Mouse (Mus musculus): Measurements from ENCODE around the gene Lhb. TPM values are rescaled to one million over a fixed set of nuclear protein-coding genes. Genes with fewer than 3 reads are reported as not detected.

The Lhb gene
- total RNA-seq, 4 experiments from 2014 or later: not detected

DNA sequence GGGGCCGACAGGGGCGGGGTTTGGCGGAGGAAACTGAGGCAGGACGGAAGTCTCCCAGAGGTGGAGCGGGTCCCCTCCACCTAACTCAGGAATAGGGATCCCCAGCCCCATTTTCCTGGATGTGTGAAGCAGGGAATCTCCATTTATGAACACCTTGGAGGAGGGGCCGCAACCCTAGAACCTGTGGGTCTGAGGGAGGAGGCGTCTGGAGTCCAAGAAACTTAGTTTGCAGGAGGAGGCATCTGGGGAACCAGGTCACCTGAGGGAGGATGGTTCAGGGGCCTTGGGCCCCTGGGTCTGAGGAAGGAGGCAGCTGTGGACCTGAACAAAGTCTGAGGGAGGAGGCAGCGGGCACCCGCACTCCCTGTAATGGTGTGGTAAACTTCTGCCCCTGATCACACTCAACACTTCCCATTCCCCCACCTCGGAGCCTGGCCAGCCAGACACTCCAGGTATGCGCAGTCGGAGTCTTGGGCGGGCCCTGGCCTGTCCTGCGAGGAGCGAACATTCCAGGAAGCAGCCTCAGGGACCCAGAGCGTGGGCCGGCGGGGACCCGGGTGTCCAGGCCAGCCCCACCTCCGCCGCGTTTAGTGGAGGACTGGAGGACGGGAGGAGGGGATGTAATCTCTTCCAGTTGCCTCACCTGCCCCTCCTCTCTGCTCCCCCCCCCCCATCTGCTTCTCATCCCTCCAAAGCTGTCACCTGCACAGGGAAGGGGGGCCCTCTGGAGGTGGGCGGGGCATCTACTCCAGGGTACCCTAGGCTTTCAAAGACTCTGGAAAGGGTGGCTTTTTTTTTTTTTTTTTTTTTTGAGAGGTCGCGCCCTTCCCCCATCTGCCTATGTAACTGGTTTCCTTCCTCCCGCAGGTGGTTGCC is 6.5 kb upstream of the Lhb start:
- no peak for DNase-seq (ENCODE audit: low spot score)

DNA sequence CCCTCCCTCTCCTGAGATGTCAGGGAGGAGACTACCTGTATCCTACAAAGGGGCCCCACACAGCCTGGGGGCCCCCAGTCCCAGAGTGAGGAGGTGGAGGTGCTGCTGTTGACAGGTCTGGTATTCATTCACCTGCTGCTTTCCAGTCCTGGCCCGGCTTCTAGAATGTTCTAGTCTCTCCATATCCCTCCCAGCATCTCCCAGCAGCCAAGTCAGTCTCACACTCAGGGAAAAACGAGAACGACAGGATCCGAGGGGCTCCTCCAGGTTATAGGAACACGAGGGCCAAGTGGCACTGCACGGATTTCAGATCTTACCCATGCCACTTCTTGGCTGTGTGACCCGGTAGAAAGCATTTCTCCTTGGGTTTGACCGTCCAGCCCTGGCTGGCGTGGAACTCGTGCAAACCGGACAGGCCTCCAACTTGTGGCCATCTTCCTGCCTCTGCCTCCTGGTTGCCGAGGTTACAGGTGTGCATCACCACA is 5.8 kb upstream of the Lhb start:
- no peak for DNase-seq (ENCODE audit: low spot score)

DNA sequence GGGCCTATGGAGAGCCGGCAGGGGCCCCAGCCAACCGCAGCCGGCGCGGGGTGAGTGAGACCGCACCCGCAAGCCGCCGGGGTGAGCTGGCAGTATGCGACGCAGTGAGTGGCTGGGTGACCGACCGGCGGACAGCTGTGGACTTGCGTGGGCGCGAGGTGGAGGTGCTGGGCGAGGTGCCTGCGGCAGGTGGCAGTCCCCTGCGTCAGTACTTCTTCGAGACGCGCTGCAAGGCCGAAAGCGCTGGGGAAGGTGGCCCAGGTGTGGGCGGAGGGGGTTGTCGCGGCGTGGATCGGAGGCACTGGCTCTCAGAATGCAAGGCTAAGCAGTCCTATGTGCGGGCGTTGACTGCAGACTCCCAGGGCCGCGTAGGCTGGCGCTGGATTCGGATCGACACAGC is 5.0 kb upstream of the Lhb start:
- DNase-seq (ENCODE audit: low spot score): no peak

DNA sequence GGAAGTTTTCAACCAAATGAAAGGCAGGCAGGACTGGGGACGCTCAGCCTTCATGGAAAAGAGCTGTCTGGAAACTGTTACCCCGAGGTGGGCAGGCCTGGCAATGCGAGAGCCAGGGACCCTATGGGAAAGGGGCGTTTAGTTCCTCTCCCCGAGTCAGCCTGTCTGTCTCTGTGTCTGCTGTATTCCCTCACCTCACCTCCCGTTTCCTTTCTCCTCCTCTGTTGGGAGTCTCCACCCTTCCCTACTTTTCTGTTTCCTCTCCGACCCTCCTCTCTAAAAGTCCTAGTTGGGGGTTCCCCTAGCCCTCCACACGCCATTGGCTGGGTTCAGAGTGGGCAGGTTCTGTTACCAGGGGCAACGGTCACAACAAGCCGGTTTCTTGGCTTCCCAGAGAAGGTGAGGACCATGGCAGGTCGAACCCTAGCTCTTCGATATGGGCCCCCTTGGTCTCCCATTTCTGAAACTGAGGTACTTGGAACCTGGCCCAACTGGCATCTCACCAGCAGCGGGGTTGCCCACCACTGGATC is 2.6 kb upstream of the Lhb start:
- no peak for DNase-seq (ENCODE audit: low spot score)

DNA sequence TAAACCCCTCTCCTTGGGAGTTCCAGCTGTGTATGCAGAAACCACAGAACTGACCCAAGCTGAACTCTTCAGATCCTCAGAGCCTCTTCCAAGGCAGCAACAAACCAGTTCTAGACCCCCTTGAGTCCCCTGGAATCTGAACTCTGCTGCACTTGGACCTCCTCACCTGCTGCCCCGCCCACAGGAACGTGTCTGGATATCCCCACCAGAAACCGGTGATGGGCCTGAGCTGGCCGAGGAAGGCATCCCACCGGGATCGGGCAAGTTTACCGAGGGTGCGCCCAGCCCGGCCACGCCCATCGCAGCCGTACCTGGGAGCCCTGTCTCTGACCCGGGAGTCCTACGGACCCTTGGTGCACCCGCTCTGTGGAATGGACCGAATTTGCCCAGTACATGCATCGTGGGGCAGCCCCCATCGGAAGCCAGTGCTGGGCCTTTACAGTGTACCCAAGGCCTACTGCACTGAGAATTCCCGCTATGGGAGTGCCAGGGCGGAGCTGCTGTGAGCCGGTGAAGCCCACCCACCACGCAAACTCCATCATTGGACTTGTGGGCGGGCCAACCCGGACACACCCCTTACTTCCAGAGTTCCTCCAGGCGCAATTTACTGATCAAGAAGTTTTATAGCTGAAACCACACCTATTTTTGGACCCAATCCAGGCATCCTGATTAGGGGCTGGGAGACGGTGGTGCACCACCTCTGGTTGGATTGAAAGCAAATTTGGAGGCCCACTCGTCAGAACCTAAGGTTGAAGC is 583 bp upstream of the Lhb start:
- no peak for DNase-seq (ENCODE audit: low spot score)

DNA sequence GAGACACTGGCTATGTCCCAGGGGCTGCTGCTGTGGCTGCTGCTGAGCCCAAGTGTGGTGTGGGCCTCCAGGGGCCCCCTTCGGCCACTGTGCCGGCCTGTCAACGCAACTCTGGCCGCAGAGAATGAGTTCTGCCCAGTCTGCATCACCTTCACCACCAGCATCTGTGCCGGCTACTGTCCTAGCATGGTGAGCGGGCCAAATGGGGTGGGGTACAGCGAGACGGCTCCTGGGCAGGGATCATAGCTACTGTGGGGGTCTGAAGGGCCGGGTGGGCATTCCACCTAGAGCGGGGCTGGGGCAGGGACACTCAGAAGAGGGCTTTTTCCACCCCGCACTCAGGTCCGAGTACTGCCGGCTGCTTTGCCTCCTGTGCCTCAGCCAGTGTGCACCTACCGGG is 574 bp downstream of the Lhb start:
- DNase-seq (ENCODE audit: low spot score): no peak

DNA sequence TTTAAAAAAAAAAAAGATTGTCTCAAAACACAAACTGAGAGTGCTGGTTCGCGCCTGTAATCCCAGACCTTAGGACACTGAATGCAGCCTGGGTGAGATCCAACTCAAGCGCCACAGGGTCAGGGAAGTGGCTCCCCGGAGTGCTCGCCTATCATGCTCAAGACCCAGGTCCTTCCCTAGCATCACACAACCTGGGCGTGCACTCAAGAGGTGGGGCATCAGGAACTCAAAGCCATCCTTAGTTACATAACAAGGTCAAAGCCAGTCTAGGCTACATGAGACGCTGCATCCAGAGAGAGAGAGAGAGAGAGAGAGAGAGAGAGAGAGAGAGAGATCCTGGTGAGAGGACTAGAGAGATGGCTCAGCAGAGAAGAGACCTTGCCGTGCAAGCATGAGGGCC is 5.9 kb downstream of the Lhb start:
- DNase-seq (ENCODE audit: low spot score): no peak

DNA sequence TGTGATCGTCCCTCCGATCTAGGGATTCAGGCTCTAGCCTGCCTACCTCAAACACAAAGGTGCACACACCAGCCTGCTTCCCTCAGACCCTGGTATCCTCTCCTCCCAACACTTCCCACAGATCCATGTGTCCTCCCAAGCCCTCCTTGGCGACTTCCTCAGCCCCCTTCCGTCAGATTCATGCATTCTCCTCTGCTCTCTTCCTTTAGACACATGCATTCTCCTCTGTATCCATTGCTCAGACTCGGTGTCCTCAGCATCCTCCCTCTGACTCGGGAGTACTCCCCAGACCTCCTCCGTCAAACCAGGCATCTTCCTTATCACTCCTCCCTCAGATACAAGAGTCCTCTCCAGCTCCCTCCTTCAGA is 13.2 kb downstream of the Lhb start:
- no peak for DNase-seq (ENCODE audit: low spot score)

DNA sequence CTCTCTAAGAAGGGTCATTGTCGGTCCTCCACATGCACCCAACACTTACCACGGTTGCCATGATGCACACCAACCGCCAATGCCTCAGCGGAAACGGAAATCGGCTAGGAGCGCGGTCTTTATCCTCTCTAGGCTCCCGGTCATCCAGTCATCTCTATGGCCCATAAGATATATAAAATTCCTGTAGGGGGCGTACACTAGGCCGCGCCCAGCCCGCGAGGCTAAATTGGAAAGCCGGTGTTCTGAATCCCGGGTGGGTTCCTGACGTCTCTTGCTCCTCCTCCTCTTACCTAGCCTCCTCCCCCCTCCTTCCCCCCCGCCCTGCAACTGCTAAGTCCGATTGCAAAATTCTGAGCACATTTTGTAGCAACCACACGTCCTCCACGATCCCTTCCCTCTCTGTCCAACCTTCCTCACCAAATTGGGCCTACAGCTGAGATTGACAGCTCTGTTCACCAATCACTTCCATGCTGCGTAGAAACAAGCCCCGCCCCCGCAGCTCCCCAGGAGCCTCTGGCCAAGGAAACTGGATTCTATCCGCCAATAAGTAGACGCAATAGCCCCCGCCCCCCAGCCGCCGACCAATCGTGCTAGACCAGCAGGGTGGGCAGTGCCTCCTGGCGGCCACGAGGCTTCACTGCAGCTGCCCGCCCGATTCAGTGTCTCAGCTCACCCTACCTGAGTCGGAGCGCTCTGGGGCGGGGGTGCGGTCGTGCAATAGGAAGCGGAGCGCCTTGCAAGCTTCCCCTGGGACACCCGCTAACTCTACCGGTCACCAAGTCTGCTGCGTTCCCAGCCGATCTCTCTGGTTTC is 13.8 kb downstream of the Lhb start, which contains the start of gene Gys1:
Gene Gys1, plus strand, starts transcription at position 642 of the 813 bp plus-strand sequence.
- peak; percentile 100 for DNase-seq (ENCODE audit: low spot score)

DNA sequence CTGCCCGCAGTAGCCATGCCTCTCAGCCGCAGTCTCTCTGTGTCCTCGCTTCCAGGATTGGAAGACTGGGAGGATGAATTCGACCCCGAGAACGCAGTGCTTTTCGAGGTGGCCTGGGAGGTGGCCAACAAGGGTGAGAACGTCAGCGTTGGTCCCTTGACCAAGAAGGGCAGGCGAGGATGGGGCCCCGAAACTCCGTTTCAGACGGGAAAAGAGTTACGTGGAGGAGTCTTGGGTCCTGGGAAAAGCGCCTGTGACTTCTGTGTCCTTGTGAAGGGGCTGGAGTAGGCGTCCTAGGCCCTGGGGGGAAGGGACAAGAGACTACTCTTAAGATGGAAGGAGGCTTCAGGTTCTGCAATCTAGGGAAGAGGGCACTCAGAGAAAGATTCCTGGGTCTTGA is 14.4 kb downstream of the Lhb start:
- DNase-seq (ENCODE audit: low spot score): no peak

DNA sequence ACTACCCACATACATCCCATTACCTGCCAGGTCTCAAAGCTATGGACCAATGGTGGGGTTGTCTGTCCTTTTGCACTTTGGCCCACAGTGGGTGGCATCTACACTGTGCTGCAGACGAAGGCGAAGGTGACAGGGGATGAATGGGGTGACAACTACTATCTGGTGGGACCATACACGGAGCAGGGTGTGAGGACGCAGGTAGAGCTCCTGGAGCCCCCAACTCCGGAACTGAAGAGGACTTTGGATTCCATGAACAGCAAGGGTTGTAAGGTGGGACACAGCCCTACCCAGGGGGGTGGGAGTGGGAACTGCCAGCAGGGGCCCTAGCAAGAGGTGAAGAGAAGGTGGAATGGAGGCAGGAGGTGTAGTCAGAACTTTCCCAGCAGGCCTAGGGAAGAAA is 15.8 kb downstream of the Lhb start:
- DNase-seq (ENCODE audit: low spot score): no peak

DNA sequence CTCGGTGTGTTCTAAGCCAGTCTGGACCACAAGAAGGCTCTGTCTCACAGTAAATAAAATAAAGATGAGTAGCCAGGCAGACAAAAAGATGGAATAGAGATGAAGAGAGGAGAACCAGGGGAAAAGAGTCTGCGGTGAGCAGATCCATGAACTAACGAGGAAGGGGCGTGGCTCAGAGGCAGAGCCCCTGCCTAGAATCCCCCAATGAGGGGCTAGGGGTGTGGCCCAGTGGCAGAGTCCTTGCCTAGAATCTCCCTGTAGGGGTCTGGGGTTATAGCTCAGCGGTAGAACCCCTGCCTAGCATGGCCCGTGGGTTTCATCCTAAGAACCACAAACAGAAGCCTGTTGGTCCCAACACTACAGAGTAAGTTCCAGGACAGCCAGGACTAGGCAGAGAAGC is 16.4 kb downstream of the Lhb start:
- no peak for DNase-seq (ENCODE audit: low spot score)

DNA sequence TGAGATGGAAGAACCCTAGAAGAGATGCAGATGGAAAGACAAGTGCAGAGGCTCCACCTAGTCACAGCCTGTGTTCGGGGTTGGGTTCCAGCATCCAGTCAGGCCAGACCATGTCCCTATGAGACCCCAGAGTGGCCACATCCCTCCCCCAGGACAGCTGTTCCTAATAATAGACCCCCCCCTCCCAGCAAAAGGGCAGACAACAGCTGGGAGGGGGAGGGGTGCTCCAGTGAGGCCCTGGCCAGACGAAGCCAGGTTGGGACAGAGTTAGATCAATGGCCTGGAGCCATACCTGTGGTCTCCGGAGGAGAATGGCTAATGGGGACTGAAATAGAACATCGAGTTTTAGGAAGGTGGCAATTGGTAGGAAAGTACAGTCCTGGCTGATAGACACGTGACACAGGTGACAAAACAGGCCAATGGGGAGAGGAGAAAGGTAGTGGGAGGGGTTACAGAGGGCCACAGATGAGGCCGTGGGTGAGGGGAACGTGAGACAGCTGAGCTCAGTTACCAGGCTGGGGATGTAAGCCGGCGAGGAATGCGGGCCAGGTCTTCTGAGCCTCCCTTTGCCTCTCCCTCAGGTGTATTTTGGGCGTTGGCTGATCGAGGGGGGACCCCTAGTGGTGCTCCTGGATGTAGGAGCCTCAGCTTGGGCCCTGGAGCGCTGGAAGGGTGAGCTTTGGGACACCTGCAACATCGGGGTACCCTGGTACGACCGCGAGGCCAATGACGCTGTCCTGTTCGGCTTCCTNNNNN is 17.1 kb downstream of the Lhb start, which contains the start of gene Ruvbl2:
Gene Ruvbl2, minus strand, starts transcription at position 576 of the 756 bp plus-strand sequence.
- DNase-seq (ENCODE audit: low spot score): no peak

DNA sequence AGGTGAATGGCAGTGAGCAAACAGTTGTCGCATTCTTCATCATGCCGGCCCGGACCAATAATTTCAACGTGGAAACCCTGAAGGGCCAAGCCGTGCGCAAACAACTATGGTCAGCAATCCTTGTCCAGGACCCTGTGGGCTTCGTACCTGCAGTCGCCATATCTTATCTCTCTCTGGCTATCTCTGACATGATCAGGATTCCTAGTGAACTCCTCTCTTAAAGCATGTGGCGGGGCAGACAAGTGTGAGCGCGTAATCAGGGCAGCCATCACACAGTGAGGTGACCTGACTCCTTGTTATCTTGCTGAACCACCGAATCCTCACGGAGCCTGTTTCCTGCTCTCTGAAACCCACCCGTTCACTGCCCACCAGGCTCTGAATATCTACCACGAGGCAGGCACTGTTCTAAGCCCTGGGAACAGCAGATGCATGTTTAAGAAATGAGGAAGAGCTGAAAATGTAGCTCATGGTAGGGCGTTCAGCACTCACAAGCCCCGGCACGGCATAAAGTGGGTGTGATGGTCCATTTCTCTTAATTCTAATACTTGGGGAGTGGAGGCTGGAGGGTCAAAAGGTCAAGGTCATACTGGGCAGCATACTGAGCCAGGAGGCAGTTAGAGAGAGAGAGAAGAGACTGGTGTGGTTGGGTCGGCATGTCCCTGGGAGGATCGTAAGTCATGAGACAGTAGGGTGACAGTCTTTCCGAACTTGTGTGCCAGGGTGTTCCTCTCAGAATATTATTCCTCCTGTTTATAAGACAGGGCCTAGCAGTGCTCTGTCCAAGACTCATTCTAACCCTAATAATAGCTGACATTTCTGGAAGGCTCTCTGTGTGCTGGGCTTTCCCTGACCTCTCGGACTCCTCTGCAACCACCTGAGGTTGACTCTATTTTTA is 23.2 kb downstream of the Lhb start:
- no peak for DNase-seq (ENCODE audit: low spot score)

DNA sequence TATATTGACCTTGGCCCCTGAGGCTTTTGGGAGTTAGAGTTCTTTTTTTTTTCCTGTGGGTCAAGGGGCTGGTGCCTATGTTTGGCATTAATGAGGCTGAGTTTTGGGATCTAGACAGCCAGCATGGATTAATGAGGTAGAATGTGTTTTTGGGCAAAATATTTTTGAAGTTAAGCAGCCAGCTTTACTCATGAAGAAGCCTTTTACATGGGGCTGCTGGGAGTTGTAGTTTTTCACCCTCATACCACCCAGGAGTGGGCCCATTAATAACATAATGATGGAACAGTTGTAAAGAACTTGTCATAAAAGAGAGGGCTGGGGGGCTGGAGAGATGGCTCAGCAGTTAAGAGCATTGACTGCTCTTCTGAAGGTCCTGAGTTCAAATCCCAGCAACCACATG is 26.0 kb downstream of the Lhb start:
- DNase-seq (ENCODE audit: low spot score): no peak

DNA sequence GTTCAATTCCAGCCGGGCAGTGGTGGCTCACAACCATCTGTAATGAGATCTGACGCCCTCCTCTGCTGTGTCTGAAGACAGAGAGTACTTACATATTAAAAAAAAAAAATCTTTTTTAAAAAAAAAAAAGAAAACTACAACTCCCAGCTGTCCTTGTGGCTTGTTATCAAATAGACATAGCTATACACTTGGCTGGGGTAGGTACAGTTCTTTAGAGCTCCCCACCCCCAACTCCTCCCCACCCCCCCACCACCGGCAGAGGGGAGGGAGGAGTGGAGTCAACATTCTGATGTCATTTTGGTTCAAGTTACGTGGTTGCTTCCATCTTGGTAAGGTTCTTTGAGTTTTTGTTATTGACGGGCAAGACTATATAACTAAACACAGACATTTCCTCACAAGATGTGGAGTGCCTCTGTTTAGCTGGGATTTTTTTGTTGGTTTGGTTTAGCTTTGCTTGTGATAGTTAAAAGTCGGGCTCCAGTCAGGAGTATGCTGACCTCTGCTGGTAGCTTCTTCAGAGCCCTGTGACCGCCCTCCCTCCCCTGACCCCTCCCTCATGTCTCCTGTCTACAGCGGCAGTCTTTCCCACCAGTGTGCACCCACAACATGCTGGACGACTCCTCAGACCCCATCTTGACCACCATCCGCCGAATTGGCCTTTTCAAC is 26.8 kb downstream of the Lhb start:
- DNase-seq (ENCODE audit: low spot score): no peak

DNA sequence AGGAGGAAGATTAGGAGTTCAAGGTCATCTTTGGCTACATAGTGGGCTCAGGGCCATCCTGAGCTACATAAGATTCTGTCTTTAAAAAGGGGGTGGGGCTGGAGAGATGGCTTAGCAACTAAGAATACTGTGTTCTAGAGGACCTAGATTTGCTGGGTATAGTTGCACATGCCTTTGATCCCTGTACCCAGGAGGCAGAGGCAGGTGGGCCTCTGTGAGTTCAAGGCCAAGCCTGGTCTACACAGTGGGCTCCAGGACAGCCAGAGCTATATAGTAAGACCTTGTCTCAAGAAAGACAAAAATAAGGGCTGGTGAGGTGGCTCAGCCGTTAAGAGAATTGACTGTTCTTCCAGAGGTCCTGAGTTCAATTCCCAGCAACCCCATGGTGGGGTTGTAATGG is 29.4 kb downstream of the Lhb start:
- no peak for DNase-seq (ENCODE audit: low spot score)

DNA sequence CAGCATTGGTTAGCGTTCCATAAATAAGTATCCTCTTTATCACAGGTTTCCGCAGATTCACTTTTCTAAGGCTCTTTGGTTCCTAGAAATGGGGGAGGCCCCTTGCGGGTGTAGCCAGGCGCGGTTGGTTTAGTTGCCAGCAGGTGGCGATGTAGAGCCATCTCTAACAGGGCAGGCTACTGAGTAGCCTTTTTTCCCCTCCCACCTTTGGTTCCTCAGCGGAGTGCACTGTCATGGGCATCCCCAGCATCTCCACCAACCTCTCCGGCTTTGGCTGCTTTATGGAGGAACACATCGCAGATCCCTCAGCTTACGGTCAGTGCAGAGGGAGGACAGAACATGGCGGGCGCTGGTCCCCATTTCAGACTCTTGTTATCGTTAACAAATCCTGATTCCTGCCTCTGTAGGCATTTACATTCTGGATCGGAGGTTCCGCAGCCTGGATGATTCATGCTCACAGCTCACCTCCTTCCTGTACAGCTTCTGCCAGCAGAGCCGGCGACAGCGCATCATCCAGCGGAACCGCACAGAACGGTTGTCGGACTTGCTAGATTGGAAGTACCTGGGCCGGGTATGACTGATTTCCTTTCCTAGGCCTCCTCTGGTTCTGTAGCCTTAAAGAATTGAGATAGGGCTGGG is 30.8 kb downstream of the Lhb start:
- peak; percentile 80 for DNase-seq (ENCODE audit: low spot score)

DNA sequence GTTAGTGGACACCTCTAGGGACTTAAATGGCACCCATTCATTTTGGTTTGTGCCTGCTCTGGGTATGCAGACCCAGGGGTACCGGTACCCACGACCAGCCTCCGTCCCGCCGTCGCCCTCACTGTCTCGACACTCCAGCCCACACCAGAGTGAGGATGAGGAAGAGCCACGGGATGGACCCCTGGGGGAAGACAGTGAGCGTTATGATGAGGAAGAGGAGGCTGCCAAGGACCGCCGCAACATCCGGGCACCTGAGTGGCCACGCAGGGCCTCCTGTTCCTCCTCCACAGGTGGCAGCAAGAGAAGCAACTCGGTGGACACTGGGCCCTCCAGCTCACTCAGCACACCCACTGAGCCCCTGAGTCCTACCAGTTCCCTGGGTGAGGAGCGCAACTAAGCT is 34.4 kb downstream of the Lhb start:
- no peak for DNase-seq (ENCODE audit: low spot score)

Data from heart, adult 8-10 months (tissue).